Mouse (Mus musculus): ENCODE measurements around the gene Lenep. TPM values are rescaled to one million over a fixed set of nuclear protein-coding genes. Genes with fewer than 3 reads are reported as not detected.
"Not testable (repeated sequence)": the region's sequence is repeated elsewhere in the genome, so short reads cannot be mapped to it uniquely, and the experiment has no call there.

The Lenep gene
- total RNA-seq, 2 experiments from 2014 or later = 1.1 to 3.5 TPM

GRCm38 (mm10) chr3:89430171-89431159 lies 27.9 kb upstream of the Lenep start, which contains the start of gene Pygo2:
Gene Pygo2, plus strand, starts transcription at chr3:89430214.
- no peak for TF ChIP-seq CTCF (IDR thresholded peaks at IDR 0.05)
- Histone ChIP-seq H3K4me3 (peak within 1 kb of the TSS; percentile 88), H3K27ac (peak within 1 kb of the TSS; percentile 87)
- DNase-seq (ENCODE audit: extremely low spot score in 1 of 2, low spot score in 2 of 2) = peak; percentile 94 to 96
- intact Hi-C loops (cut with DNase I) = no loop called here

GRCm38 (mm10) chr3:89429021-89429420 lies 26.4 kb upstream of the Lenep start:
- intact Hi-C loops (cut with DNase I); H3K4me3 ChIP-seq; DNase-seq (ENCODE audit: extremely low spot score in 1 of 2, low spot score in 2 of 2); H3K27ac ChIP-seq: not testable (repeated sequence)

GRCm38 (mm10) chr3:89425876-89426275 lies 23.3 kb upstream of the Lenep start:
- Histone ChIP-seq H3K27ac (no peak overlapping the region), H3K4me3 (no peak overlapping the region)
- intact Hi-C loops (cut with DNase I) = no loop called here
- DNase-seq (ENCODE audit: extremely low spot score in 1 of 2, low spot score in 2 of 2) = no peak
- no peak for TF ChIP-seq CTCF (IDR thresholded peaks at IDR 0.05)

GRCm38 (mm10) chr3:89425141-89425525 lies 22.5 kb upstream of the Lenep start:
- no peak for TF ChIP-seq CTCF (IDR thresholded peaks at IDR 0.05)
- Histone ChIP-seq H3K4me3 (no peak overlapping the region), H3K27ac (no peak overlapping the region)
- DNase-seq (ENCODE audit: extremely low spot score in 1 of 2, low spot score in 2 of 2) = no peak
- intact Hi-C loops (cut with DNase I) = no loop called here

GRCm38 (mm10) chr3:89424416-89425140 lies 22.0 kb upstream of the Lenep start:
- no peak overlapping the region for H3K27ac ChIP-seq
- TF ChIP-seq CTCF (IDR thresholded peaks at IDR 0.05) = no peak
- no peak overlapping the region for H3K4me3 ChIP-seq
- intact Hi-C loops (cut with DNase I) = no loop called here
- DNase-seq (ENCODE audit: extremely low spot score in 1 of 2, low spot score in 2 of 2) = no peak

GRCm38 (mm10) chr3:89422556-89423205 lies 20.1 kb upstream of the Lenep start:
- Histone ChIP-seq H3K27ac (no peak overlapping the region), H3K4me3 (no peak overlapping the region)
- no peak for DNase-seq (ENCODE audit: extremely low spot score in 1 of 2, low spot score in 2 of 2)
- no peak for TF ChIP-seq CTCF (IDR thresholded peaks at IDR 0.05)
- intact Hi-C loops (cut with DNase I) = no loop called here

GRCm38 (mm10) chr3:89421810-89422473 lies 19.3 kb upstream of the Lenep start:
- no peak for DNase-seq (ENCODE audit: extremely low spot score in 1 of 2, low spot score in 2 of 2)
- intact Hi-C loops (cut with DNase I) = no loop called here
- TF ChIP-seq CTCF (IDR thresholded peaks at IDR 0.05) = no peak
- Histone ChIP-seq H3K27ac (peak overlapping the region; percentile 62), H3K4me3 (peak overlapping the region; percentile 57)

GRCm38 (mm10) chr3:89421002-89421774 lies 18.6 kb upstream of the Lenep start:
- DNase-seq (ENCODE audit: extremely low spot score in 1 of 2, low spot score in 2 of 2) = peak; percentile 64 to 68
- H3K27ac ChIP-seq = peak overlapping the region; percentile 62
- H3K4me3 ChIP-seq = peak overlapping the region; percentile 57
- intact Hi-C loops (cut with DNase I) = no loop called here
- no peak for TF ChIP-seq CTCF (IDR thresholded peaks at IDR 0.05)

- no peak for TF ChIP-seq CTCF (IDR thresholded peaks at IDR 0.05)
- H3K27ac ChIP-seq = peak overlapping the region; percentile 48
- DNase-seq (ENCODE audit: extremely low spot score in 1 of 2, low spot score in 2 of 2) = no peak
- H3K4me3 ChIP-seq = no peak overlapping the region
- intact Hi-C loops (cut with DNase I) = no loop called here
Observed at GRCm38 (mm10) chr3:89420421-89420820, 17.8 kb upstream of the Lenep start.

- no peak for DNase-seq (ENCODE audit: extremely low spot score in 1 of 2, low spot score in 2 of 2)
- H3K27ac ChIP-seq = peak overlapping the region; percentile 53; the same call in 1 of the 2 replicates
- TF ChIP-seq CTCF (IDR thresholded peaks at IDR 0.05) = no peak
- peak overlapping the region; percentile 72 for H3K4me3 ChIP-seq
- intact Hi-C loops (cut with DNase I) = no loop called here
Observed at GRCm38 (mm10) chr3:89419981-89420380, 17.4 kb upstream of the Lenep start.
